Mouse (Mus musculus) G1E (cell line): ENCODE results near the gene Lama5. TPM values are rescaled to one million over a fixed set of nuclear protein-coding genes. Genes with fewer than 3 reads are reported as not detected.
"Not testable (repeated sequence)": the region's sequence is repeated elsewhere in the genome, so short reads cannot be mapped to it uniquely, and the experiment has no call there.

Experiments
- ATAC-seq: 2 replicates; pipeline ENCODE4 v1.8.0; 2016; ENCODE audit warnings: mild to moderate bottlenecking; ENCODE audit not compliant: insufficient number of reproducible peaks, poor library complexity, low FRiP score, severe bottlenecking; ENCODE audit errors: extremely low read depth
- DNase-seq: peaks from one replicate; pipeline ENCODE4 v3.0.0; 2012; ENCODE audit warnings: low spot score
- H3K27me3 ChIP-seq: 2 replicates; pipeline ENCODE4 v1.6.1; 2012; ENCODE audit warnings: mild to moderate bottlenecking, low read length, inconsistent platforms; ENCODE audit not compliant: insufficient read depth
- H3K36me3 ChIP-seq: replicated peaks from 2 replicates; pipeline ENCODE3; 2012; ENCODE audit warnings: mild to moderate bottlenecking, inconsistent platforms
- H3K4me1 ChIP-seq: 2 replicates; pipeline ENCODE4 v1.6.1; 2012; ENCODE audit warnings: low read depth, low read length, inconsistent platforms, mixed read lengths; ENCODE audit not compliant: insufficient read depth
- H3K4me3 ChIP-seq: 2 replicates; pipeline ENCODE4 v1.5.1; 2012; ENCODE audit warnings: low read depth, mild to moderate bottlenecking, inconsistent platforms, low read length, moderate library complexity, mixed read lengths
- H3K9me3 ChIP-seq: replicated peaks from 2 replicates; pipeline ENCODE4 v1.6.1; 2012; ENCODE audit warnings: inconsistent platforms
- CTCF ChIP-seq: IDR thresholded peaks from 2 replicates; pipeline ENCODE4 v1.5.1; 2012; ENCODE audit warnings: low read depth, low read length, inconsistent platforms, mixed read lengths
- GATA1 ChIP-seq: IDR thresholded peaks from 2 replicates; pipeline ENCODE4 v1.6.1; 2012; ENCODE audit warnings: borderline replicate concordance, low read length, inconsistent platforms, mixed read lengths
- GATA2 ChIP-seq: IDR thresholded peaks from 2 replicates; pipeline ENCODE4 v1.6.1; 2012; ENCODE audit warnings: low read depth, low read length, inconsistent platforms, borderline replicate concordance
- POLR2AphosphoS5 ChIP-seq: IDR thresholded peaks from 2 replicates; pipeline ENCODE4 v1.6.1; 2012; ENCODE audit warnings: low read depth, low read length, inconsistent platforms; ENCODE audit not compliant: insufficient replicate concordance
- TAL1 ChIP-seq: conservative IDR thresholded peaks from 2 replicates; pipeline ENCODE4 v1.6.1; 2012; ENCODE audit warnings: low read depth, low read length, inconsistent platforms, mixed read lengths
- polyA plus RNA-seq: library from polyadenylated mRNA; stranded (reverse); fragments of >175 nt; gene quantifications from 2 replicates; pipeline ENCODE4 v1.2.3, GENCODE M21; 2012
- total RNA-seq, 2 experiments: library from RNA; stranded (forward) in 1 of 2; stranded (reverse) in 1 of 2; fragments of 200-1000 nt in 1 of 2; fragments of >200 nt in 1 of 2; fragmentation: Nextera tagmentation in 1 of 2; gene quantifications; 2 replicates each; pipeline ENCODE4 v1.2.3; 2014 to 2017

Lama5 gene
- total and polyA plus RNA-seq, 3 experiments: 25.4 to 99.6 (median 69.2) TPM

DNA sequence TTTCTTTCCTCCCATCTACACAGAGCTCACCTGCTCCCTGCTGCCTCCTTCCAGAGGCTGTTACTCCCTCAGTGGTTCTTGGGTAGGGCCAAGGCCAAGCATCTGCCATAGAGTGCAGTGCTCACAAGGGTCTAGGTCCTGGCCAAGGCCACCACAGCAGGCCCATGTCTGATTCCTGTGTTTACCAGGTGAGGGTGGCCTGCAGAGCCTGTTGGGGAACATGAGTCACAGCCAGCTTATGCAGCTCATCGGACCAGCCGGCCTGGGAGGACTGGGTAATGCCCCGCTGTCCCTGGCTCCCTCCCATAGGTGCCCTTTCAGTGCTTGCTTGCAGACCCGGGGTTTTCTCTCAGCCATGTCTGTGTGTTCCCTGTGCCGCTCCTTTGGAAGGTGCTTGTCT is 51.5 kb downstream of the Lama5 start:
- TF ChIP-seq POLR2AphosphoS5 (no peak), CTCF (no peak), GATA2 (no peak), TAL1 (no peak), GATA1 (no peak)
- Histone ChIP-seq H3K4me3 (peak overlapping the region; percentile 21; the same call in 1 of the 2 replicates), H3K27me3 (no peaks in the 10 kb centered on the region; the same call in 1 of the 2 replicates), H3K36me3 (peaks cover 80% of the 10 kb centered on the region), H3K4me1 (peaks cover 62% of the 10 kb centered on the region), H3K9me3 (no peaks in the 10 kb centered on the region)
- DNase-seq (no peak), ATAC-seq (no peak)

DNA sequence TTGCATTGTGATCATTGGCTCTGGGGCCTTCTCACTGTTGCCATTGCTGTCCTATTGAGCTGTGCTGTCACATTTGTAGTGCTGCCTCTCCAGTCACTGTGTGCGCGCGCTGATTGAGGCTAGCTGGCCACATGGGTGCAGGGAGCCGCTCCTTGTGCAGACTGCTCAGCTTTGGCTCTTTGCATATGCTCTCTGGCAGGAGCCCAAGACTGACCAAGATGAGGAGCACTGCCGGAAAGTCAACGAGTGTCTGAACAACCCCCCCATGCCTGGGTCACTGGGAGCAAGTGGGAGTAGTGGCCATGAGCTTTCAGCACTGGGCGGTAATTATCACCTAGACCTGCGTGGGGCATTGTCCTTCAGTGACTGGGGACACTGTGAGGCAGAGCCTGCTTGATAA is 51.9 kb downstream of the Lama5 start:
- not testable (repeated sequence) for ATAC-seq, H3K9me3 ChIP-seq, H3K27me3 ChIP-seq, DNase-seq
- Histone ChIP-seq H3K36me3 (peaks cover 79% of the 10 kb centered on the region), H3K4me3 (peak overlapping the region; percentile 91; the same call in 1 of the 2 replicates), H3K4me1 (peaks cover 62% of the 10 kb centered on the region)

DNA sequence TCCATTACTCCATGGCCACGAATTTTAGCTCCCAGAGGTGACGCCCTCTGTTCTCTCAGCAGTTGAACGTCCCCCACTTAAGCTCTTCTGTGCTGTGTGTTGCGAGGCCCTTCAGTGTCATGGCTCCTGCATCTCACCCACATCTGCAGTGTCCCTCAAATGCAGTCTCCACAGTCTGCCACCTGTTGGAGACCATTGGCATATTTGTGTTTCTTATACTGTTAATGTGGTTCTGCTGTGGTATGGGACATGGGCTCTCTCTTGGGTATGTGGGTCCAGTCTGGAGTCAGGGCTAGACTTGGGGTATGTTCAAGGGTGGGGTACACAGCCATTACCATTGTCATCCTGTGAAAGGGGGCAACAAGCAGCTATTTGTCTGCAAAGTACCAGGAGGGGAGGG is 52.5 kb downstream of the Lama5 start:
- peaks cover 61% of the 10 kb centered on the region for H3K4me1 ChIP-seq
- no peaks in the 10 kb centered on the region for H3K9me3 ChIP-seq
- peak; percentile 35 for ATAC-seq
- H3K36me3 ChIP-seq: peaks cover 76% of the 10 kb centered on the region
- H3K4me3 ChIP-seq: peak overlapping the region; percentile 91
- TF ChIP-seq POLR2AphosphoS5: no peak
- no peak for TF ChIP-seq TAL1
- TF ChIP-seq GATA2: no peak
- TF ChIP-seq CTCF: peak; percentile 8; the same call in 1 of the 2 replicates
- peak; percentile 58 for DNase-seq
- H3K27me3 ChIP-seq: no peaks in the 10 kb centered on the region; the same call in 1 of the 2 replicates

DNA sequence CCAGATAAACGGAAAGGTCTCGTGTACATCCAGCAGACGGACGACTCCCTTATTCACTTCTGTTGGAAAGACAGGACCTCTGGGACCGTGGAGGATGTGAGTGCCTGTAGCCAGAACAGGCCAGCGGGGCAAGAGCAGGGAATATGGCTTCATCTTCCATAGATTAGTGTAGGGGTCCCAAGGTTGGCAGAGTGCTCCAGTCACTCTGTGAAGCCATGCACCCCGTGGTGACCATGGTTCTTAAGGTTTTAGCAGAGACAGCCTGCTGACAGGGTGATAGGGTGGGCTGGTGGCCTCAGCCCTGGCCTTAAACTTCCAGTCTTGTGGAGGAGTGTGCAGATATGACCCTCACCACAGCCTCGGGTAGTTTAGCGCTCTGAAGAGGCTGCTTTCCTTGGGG is 53.5 kb downstream of the Lama5 start:
- no peak for DNase-seq
- no peak for TF ChIP-seq TAL1
- no peak for TF ChIP-seq CTCF
- TF ChIP-seq GATA1: no peak
- TF ChIP-seq POLR2AphosphoS5: no peak
- no peak for TF ChIP-seq GATA2
- H3K36me3 ChIP-seq: peaks cover 72% of the 10 kb centered on the region

DNA sequence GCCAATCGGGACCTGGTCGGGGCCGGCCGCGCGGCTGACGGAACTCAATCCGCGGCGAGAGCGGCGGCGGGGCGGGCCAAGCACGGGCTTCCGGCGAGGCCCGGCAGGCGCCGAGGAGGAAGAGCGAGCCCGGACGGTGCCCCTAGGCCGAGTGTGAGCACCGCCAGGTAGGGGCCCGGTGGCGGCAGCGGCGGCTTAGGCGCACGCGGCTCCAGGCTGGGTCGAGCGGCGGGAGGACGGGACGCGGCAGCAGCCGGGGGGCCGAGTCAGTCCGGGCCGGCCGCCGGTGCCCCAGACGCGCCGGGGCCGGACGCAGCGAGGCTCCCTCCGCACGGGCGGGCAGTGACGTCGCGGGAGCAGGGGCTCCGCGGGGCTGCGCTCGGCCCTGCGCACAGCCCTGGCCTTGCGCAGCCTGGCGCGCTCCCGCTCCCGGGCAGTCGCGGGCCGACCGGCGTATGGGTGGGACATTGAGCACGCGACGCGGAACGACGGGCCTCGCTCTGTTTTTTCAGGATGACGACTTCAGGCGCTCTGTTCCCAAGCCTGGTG is 54.1 kb downstream of the Lama5 start:
- H3K4me1 ChIP-seq: peaks cover 50% of the 10 kb centered on the region
- DNase-seq (peak; percentile 86), ATAC-seq (no peak)
- no peaks in the 10 kb centered on the region for H3K9me3 ChIP-seq
- H3K27me3 ChIP-seq: no peaks in the 10 kb centered on the region
- TF ChIP-seq TAL1: no peak
- no peak for TF ChIP-seq POLR2AphosphoS5
- TF ChIP-seq GATA1: no peak
- no peak for TF ChIP-seq CTCF
- no peak for TF ChIP-seq GATA2
- H3K4me3 ChIP-seq: peak overlapping the region; percentile 91
- H3K36me3 ChIP-seq: peaks cover 72% of the 10 kb centered on the region

More for the DNA sequence above, 53.5 kb downstream of the Lama5 start:
- H3K4me3 ChIP-seq: peak overlapping the region; percentile 91
- no peaks in the 10 kb centered on the region for H3K9me3 ChIP-seq
- no peak for ATAC-seq
- H3K4me1 ChIP-seq: peaks cover 55% of the 10 kb centered on the region
- no peaks in the 10 kb centered on the region for H3K27me3 ChIP-seq

DNA sequence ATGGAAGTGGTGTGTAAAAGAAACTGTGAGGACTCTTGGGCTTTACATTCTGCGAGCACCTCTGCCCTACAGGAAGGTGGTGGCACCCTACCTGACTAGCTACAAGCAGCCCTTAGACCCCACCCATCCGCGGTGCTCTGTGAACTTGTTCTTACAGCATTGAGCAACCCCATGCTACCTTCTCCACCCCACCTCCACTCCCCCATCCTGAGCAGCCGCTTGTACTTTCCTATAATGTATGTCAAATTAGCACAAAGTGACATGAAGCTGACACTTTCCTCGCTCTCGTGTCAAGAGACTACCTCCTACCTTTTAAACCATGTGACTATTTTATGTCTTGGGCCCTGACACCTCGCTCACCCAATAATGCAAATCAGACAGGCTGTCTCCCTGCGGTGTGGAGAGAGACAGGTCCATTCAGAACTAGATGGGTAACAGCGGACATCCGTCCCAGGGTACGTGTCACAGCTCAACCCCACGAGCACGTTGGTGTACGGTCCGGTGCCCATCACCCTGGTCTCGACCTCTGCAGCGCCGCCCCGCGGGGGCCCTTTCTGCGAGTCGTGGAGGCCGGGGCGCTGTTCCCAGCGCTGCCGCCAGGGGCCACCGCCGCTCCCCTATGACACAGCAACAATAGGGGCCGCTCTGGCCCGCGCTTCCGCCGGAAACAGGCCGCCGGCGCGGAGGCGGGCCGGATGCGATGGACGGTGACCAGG is 54.7 kb downstream of the Lama5 start, which contains the start of gene Adrm1:
Gene Adrm1 (plus strand): TSS at position 680 of the 716 bp plus-strand sequence.
- ATAC-seq: peak; percentile 72

More for the DNA sequence above, 54.7 kb downstream of the Lama5 start, which contains the start of gene Adrm1:
- peaks cover 48% of the 10 kb centered on the region for H3K4me1 ChIP-seq
- peak; percentile 99 for DNase-seq
- H3K27me3 ChIP-seq: no peaks in the 10 kb centered on the region
- H3K9me3 ChIP-seq: no peaks in the 10 kb centered on the region
- H3K4me3 ChIP-seq: peak within 1 kb of the TSS; percentile 91
- TF ChIP-seq POLR2AphosphoS5 (no peak), TAL1 (no peak), GATA2 (no peak), CTCF (peak; percentile 91), GATA1 (no peak)
- H3K36me3 ChIP-seq: peaks cover 71% of the 10 kb centered on the region
